Mouse (Mus musculus): ENCODE results near the gene Vtn. TPM values are rescaled to one million over a fixed set of nuclear protein-coding genes. Genes with fewer than 3 reads are reported as not detected.
A peak's percentile ranks its signal among the peaks of the same experiment; 100 is the strongest.

Vtn gene
- total and polyA plus RNA-seq, 3 experiments = 2.8 to 7.7 (median 3.0) TPM

GRCm38 (mm10) chr11:78534516-78534915, 35.6 kb downstream of the Vtn start:
- no peak for DNase-seq

GRCm38 (mm10) chr11:78535376-78536079, 36.6 kb downstream of the Vtn start:
- DNase-seq = peak; percentile 57

GRCm38 (mm10) chr11:78536080-78536689, 37.3 kb downstream of the Vtn start, which contains the start of the genes Tnfaip1 and Ift20:
Gene Tnfaip1 (minus strand): TSS chr11:78536332.
Gene Ift20 (plus strand): TSS chr11:78536361.
- peak; percentile 99 for DNase-seq

GRCm38 (mm10) chr11:78536690-78537084, 37.8 kb downstream of the Vtn start:
- no peak for DNase-seq

- DNase-seq = no peak
These were observed 41.5 kb downstream of the Vtn start for GRCm38 (mm10) chr11:78540358-78540757.

GRCm38 (mm10) chr11:78544449-78545111, 45.7 kb downstream of the Vtn start:
- no peak for DNase-seq

GRCm38 (mm10) chr11:78545181-78545580, 46.3 kb downstream of the Vtn start:
- DNase-seq = no peak

- DNase-seq = no peak
These were observed 49.0 kb downstream of the Vtn start for GRCm38 (mm10) chr11:78547718-78548460.

GRCm38 (mm10) chr11:78549491-78549987, 50.6 kb downstream of the Vtn start:
- DNase-seq = no peak

GRCm38 (mm10) chr11:78550168-78551058, 51.5 kb downstream of the Vtn start, which contains the start of gene Tmem97:
Gene Tmem97 (minus strand): TSS chr11:78550777.
- DNase-seq = peak; percentile 97

- DNase-seq = no peak
These were observed 52.1 kb downstream of the Vtn start for GRCm38 (mm10) chr11:78551059-78551398.

Other genes starting within 250 kb of the Vtn start
- gene 2610507B11Rik, start 237.3 kb upstream of the Vtn start, total RNA-seq (2021) = 100 to 1,000 TPM; 165 to 168 TPM
- gene 2610507B11Rik, start 237.3 kb upstream of the Vtn start, polyA plus RNA-seq (2012; rRNA removed) = 80.0 and 91.9 TPM in 2 replicates
- gene BC030499, start 208.2 kb upstream of the Vtn start, total RNA-seq (2021) = under 1 TPM in 1 of 2 experiments, not detected in 1; 0.61 TPM
- gene BC030499, start 208.2 kb upstream of the Vtn start, polyA plus RNA-seq (2012; rRNA removed) = 0.07 and 0.08 TPM in 2 replicates
- 1 to 10 TPM; 3.0 to 4.1 TPM for gene Spag5, start 197.6 kb upstream of the Vtn start, total RNA-seq (2021)
- 1.9 and 3.6 TPM in 2 replicates for gene Spag5, start 197.6 kb upstream of the Vtn start, polyA plus RNA-seq (2012; rRNA removed)
- gene Aldoc, start 176.1 kb upstream of the Vtn start, total RNA-seq (2021) = 10 to 100 TPM; 25.1 to 28.0 TPM
- 15.7 and 26.0 TPM in 2 replicates for gene Aldoc, start 176.1 kb upstream of the Vtn start, polyA plus RNA-seq (2012; rRNA removed)
- gene Pigs, start 170.7 kb upstream of the Vtn start, total RNA-seq (2021) = 10 to 100 TPM; 57.3 to 61.3 TPM
- gene Pigs, start 170.7 kb upstream of the Vtn start, polyA plus RNA-seq (2012; rRNA removed) = 161 and 184 TPM in 2 replicates
- gene Unc119, start 155.6 kb upstream of the Vtn start, total RNA-seq (2021) = 10 to 100 TPM; 35.3 to 44.1 TPM
- gene Unc119, start 155.6 kb upstream of the Vtn start, polyA plus RNA-seq (2012; rRNA removed) = 60.4 and 65.4 TPM in 2 replicates
- under 1 TPM; 0.29 to 0.41 TPM for gene Foxn1, start 112.5 kb upstream of the Vtn start, total RNA-seq (2021)
- gene Foxn1, start 112.5 kb upstream of the Vtn start, polyA plus RNA-seq (2012; rRNA removed) = 0.27 and 0.35 TPM in 2 replicates
- gene Slc13a2, start 76.9 kb upstream of the Vtn start, total RNA-seq (2021) = not detected
- gene Slc13a2, start 76.9 kb upstream of the Vtn start, polyA plus RNA-seq (2012; rRNA removed) = 0.20 and 0.22 TPM in 2 replicates
- gene Slc46a1, start 33.4 kb upstream of the Vtn start, total RNA-seq (2021) = 10 to 100 TPM; 41.5 to 60.9 TPM
- gene Slc46a1, start 33.4 kb upstream of the Vtn start, polyA plus RNA-seq (2012; rRNA removed) = 111 TPM in 2 replicates
- gene Sarm1, start 1.3 kb upstream of the Vtn start, total RNA-seq (2021) = 1 to 10 TPM; 5.3 to 8.2 TPM
- gene Sarm1, start 1.3 kb upstream of the Vtn start, polyA plus RNA-seq (2012; rRNA removed) = 2.3 and 3.0 TPM in 2 replicates
- gene Sebox, start 4.4 kb downstream of the Vtn start, total RNA-seq (2021) = not detected
- not detected in 2 replicates for gene Sebox, start 4.4 kb downstream of the Vtn start, polyA plus RNA-seq (2012; rRNA removed)
- gene Tmem199, start 13.1 kb downstream of the Vtn start, total RNA-seq (2021) = 10 to 100 TPM; 22.0 to 26.8 TPM
- gene Tmem199, start 13.1 kb downstream of the Vtn start, polyA plus RNA-seq (2012; rRNA removed) = 6.9 and 8.8 TPM in 2 replicates
- 100 to 1,000 TPM; 151 to 168 TPM for gene Poldip2, start 13.1 kb downstream of the Vtn start, total RNA-seq (2021)
- 94.8 and 108 TPM in 2 replicates for gene Poldip2, start 13.1 kb downstream of the Vtn start, polyA plus RNA-seq (2012; rRNA removed)
- gene Tnfaip1, start 37.2 kb downstream of the Vtn start, total RNA-seq (2021) = 10 to 100 TPM; 36.1 to 48.2 TPM
- 22.2 and 22.7 TPM in 2 replicates for gene Tnfaip1, start 37.2 kb downstream of the Vtn start, polyA plus RNA-seq (2012; rRNA removed)
- gene Ift20, start 37.3 kb downstream of the Vtn start, total RNA-seq (2021) = 100 to 1,000 TPM in 1 of 2 experiments, 10 to 100 TPM in 1; 81.7 to 109 TPM
- 86.5 and 115 TPM in 2 replicates for gene Ift20, start 37.3 kb downstream of the Vtn start, polyA plus RNA-seq (2012; rRNA removed)
- 10 to 100 TPM; 44.7 to 49.4 TPM for gene Tmem97, start 51.7 kb downstream of the Vtn start, total RNA-seq (2021)
- gene Tmem97, start 51.7 kb downstream of the Vtn start, polyA plus RNA-seq (2012; rRNA removed) = 33.7 and 39.6 TPM in 2 replicates
- 10 to 100 TPM; 37.8 to 75.4 TPM for gene Nlk, start 198.3 kb downstream of the Vtn start, total RNA-seq (2021)
- gene Nlk, start 198.3 kb downstream of the Vtn start, polyA plus RNA-seq (2012; rRNA removed) = 29.3 and 30.1 TPM in 2 replicates